Mouse (Mus musculus) brain, embryonic 14.5 days (tissue): Measurements from ENCODE around the gene H2afz.
"Not testable (repeated sequence)": the region's sequence is repeated elsewhere in the genome, so short reads cannot be mapped to it uniquely, and the experiment has no call there.

ENCODE experiments used
- CTCF ChIP-seq: fragments of 200-500 bp; IDR thresholded peaks from 2 replicates; pipeline ENCODE4 v1.5.1; 2012; ENCODE audit warnings: inconsistent platforms, mild to moderate bottlenecking, moderate library complexity, borderline replicate concordance; ENCODE audit not compliant: insufficient read depth, insufficient read length; ENCODE audit errors: extremely low read depth
- POLR2A ChIP-seq: fragments of 200-500 bp; IDR thresholded peaks from 2 replicates; pipeline ENCODE4 v1.6.1; 2012; ENCODE audit warnings: mild to moderate bottlenecking, inconsistent platforms, borderline replicate concordance; ENCODE audit not compliant: poor library complexity, insufficient read depth, insufficient read length, severe bottlenecking; ENCODE audit errors: extremely low read depth

DNA sequence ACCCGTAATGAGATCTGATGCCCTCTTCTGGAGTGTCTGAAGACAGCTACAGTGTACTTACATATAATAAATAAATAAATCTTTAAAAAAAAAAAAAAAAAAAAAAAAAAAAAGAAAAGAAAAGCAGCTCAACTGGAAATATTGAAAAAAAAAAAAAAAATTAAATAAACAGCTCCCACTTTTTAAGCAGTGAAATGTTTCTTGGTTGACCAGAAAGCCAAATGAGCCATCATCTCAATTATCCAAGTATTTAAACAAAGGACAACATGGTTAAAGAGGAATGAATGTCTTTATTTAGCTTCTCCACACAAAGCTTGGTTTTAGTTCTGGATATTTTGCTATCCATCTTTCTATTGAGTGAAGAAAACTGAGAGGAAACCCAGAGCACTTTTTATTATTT, 50.3 kb downstream of the H2afz start:
- TF ChIP-seq CTCF, POLR2A: not testable (repeated sequence)
